25 mouse cellular contexts compared by ENCODE assay signal in genomic region chr6:145957427-145957965, GRCm38 (mm10). TPM values are rescaled to one million over a fixed set of nuclear protein-coding genes. Genes with fewer than 3 reads are reported as not detected.
DNase-seq lines count a peak whose midpoint lies in the region; ATAC-seq and TF ChIP-seq lines count a peak whose summit lies in the region.
"Had no signal": no experiment of that assay in that cellular context is flagged by ENCODE, and none has a peak within 500 bp of the region (broad histone marks: within the 10 kb centered on the region; RNA-seq: fewer than 3 reads in every experiment).

No protein-coding gene starts in this region.

- 68% methylated on average over 6 of the region's 6 CpGs for WGBS in heart, adult 2 months
- WGBS in hindbrain, embryonic 10.5 days: 68% methylated on average over 6 of the region's 6 CpGs
- WGBS in hindbrain, embryonic 12.5 days: 75% methylated on average over 6 of the region's 6 CpGs
- whole genome bisulfite sequencing in embryonic facial prominence, embryonic 14.5 days: 67% methylated on average over 6 of the region's 6 CpGs
- WGBS in limb, embryonic 11.5 days: 64% methylated on average over 6 of the region's 6 CpGs
- WGBS in kidney, embryonic 16.5 days: 79% methylated on average over 6 of the region's 6 CpGs

- no peak for TF ChIP-seq CTCF in heart, adult 2 months (IDR thresholded peaks at IDR 0.05)

- H3K36me3 ChIP-seq in heart, adult 2 months (ENCODE audit: control insufficient read depth, insufficient read depth, low read length): no peaks in the 10 kb centered on the region; the same call in 1 of the 2 replicates
- H3K36me3 ChIP-seq in hindbrain, embryonic 10.5 days: no peaks in the 10 kb centered on the region
- H3K36me3 ChIP-seq in hindbrain, embryonic 12.5 days: no peaks in the 10 kb centered on the region
- H3K36me3 ChIP-seq in embryonic facial prominence, embryonic 14.5 days (ENCODE audit: control insufficient read depth, insufficient read depth, low read length): no peaks in the 10 kb centered on the region; the same call in 1 of the 2 replicates
- H3K36me3 ChIP-seq in limb, embryonic 11.5 days (ENCODE audit: control insufficient read depth, insufficient read depth, low read length): no peaks in the 10 kb centered on the region
- no peaks in the 10 kb centered on the region for H3K36me3 ChIP-seq in kidney, embryonic 16.5 days (ENCODE audit: insufficient read depth, low read length)
- H3K36me3 ChIP-seq: hindbrain, embryonic 13.5 days; liver, embryonic 13.5 days; midbrain, embryonic 15.5 days had no signal

- DNase-seq in heart, adult 2 months: peak in 1 of 2 experiments; percentile 43
- DNase-seq in heart, postnatal 25 days (ENCODE audit: low spot score): no peak
- DNase-seq in hindbrain, embryonic 10.5 days (ENCODE audit: low spot score): no peak
- no peak for DNase-seq in embryonic facial prominence, embryonic 14.5 days (ENCODE audit: low spot score)
- DNase-seq in limb, embryonic 11.5 days (ENCODE audit: low spot score): no peak
- no peak for DNase-seq in adipocyte (ENCODE audit: low spot score)
- DNase-seq: adrenal gland, postnatal 25 days; cerebellum, adult 9-11 months; forebrain, postnatal 0 days; kidney, adult 18-20 months; kidney, postnatal 14 days; left cerebral cortex, postnatal 4 days; liver, embryonic 13.5 days; lung, adult 2 months; right cerebral cortex, adult 18-20 months; thymus, adult 2 months; thymus, postnatal 4 days had no signal

- peak overlapping the region; percentile 77 for H3K27ac ChIP-seq in heart, adult 2 months
- 0 out of 2 replicates have a peak overlapping the region, but pooled peaks have one; percentile 45 for H3K27ac ChIP-seq in hindbrain, embryonic 10.5 days
- H3K27ac ChIP-seq in hindbrain, embryonic 12.5 days: no peak overlapping the region
- no peak overlapping the region for H3K27ac ChIP-seq in embryonic facial prominence, embryonic 14.5 days (replicated peaks; ENCODE audit: low read depth, low read length)
- H3K27ac ChIP-seq in limb, embryonic 11.5 days (replicated peaks; ENCODE audit: low read depth, low read length): no peak overlapping the region
- no peak overlapping the region for H3K27ac ChIP-seq in kidney, embryonic 16.5 days (ENCODE audit: low read length)
- H3K27ac ChIP-seq: hindbrain, embryonic 13.5 days; liver, embryonic 13.5 days; midbrain, embryonic 15.5 days; stomach, postnatal 0 days had no signal

- H3K79me2 ChIP-seq in heart, adult 2 months (replicated peaks; ENCODE audit: control insufficient read depth, insufficient read depth, low read length): no peaks in the 10 kb centered on the region

- no peaks in the 10 kb centered on the region for H3K27me3 ChIP-seq in heart, adult 2 months (ENCODE audit: control insufficient read depth, insufficient read depth, low read length)
- no peaks in the 10 kb centered on the region for H3K27me3 ChIP-seq in hindbrain, embryonic 10.5 days (ENCODE audit: insufficient read depth, poor library complexity, severe bottlenecking)
- H3K27me3 ChIP-seq in hindbrain, embryonic 12.5 days: no peaks in the 10 kb centered on the region; the same call in 1 of the 2 replicates
- no peaks in the 10 kb centered on the region for H3K27me3 ChIP-seq in embryonic facial prominence, embryonic 14.5 days (replicated peaks; ENCODE audit: control insufficient read depth, insufficient read depth, low read length)
- no peaks in the 10 kb centered on the region for H3K27me3 ChIP-seq in limb, embryonic 11.5 days (ENCODE audit: control insufficient read depth, insufficient read depth, low read length)
- no peaks in the 10 kb centered on the region for H3K27me3 ChIP-seq in kidney, embryonic 16.5 days (ENCODE audit: insufficient read depth, low read length)
- H3K27me3 ChIP-seq: hindbrain, embryonic 13.5 days; liver, embryonic 13.5 days; midbrain, embryonic 15.5 days had no signal

- intact Hi-C loops in heart, adult 2 months (cut with DNase I): no loop called here
- intact Hi-C loops in heart, postnatal 25 days (cut with DNase I): no loop called here

- 0 out of 2 replicates have a peak, but pooled peaks have one; percentile 34 for TF ChIP-seq EP300 in heart, adult 2 months (IDR thresholded peaks at IDR 0.05; ENCODE audit: insufficient read depth, low read depth, low read length)

- no peak overlapping the region for H3K4me2 ChIP-seq in hindbrain, embryonic 12.5 days (replicated peaks)
- no peak overlapping the region for H3K4me2 ChIP-seq in embryonic facial prominence, embryonic 14.5 days (ENCODE audit: low read depth, low read length)
- no peak overlapping the region for H3K4me2 ChIP-seq in limb, embryonic 11.5 days (ENCODE audit: low read depth, severe bottlenecking)
- H3K4me2 ChIP-seq in kidney, embryonic 16.5 days (replicated peaks; ENCODE audit: low read depth, low read length): no peak overlapping the region
- H3K4me2 ChIP-seq: hindbrain, embryonic 13.5 days; liver, embryonic 13.5 days; midbrain, embryonic 15.5 days had no signal

- peak overlapping the region; percentile 34 for H3K9ac ChIP-seq in heart, adult 2 months (ENCODE audit: low read depth, low read length)
- no peak overlapping the region for H3K9ac ChIP-seq in hindbrain, embryonic 12.5 days
- no peak overlapping the region for H3K9ac ChIP-seq in embryonic facial prominence, embryonic 14.5 days (ENCODE audit: low read depth, low read length)
- no peak overlapping the region for H3K9ac ChIP-seq in limb, embryonic 11.5 days (ENCODE audit: low read length)
- H3K9ac ChIP-seq in kidney, embryonic 16.5 days (replicated peaks; ENCODE audit: low read length): no peak overlapping the region
- H3K9ac ChIP-seq: forebrain, postnatal 0 days; hindbrain, embryonic 13.5 days; liver, embryonic 13.5 days; midbrain, embryonic 15.5 days had no signal

- peaks cover 12% of the 10 kb centered on the region for H3K4me1 ChIP-seq in heart, adult 2 months (ENCODE audit: control insufficient read depth, insufficient read depth, low read length)
- peaks cover 20% of the 10 kb centered on the region for H3K4me1 ChIP-seq in hindbrain, embryonic 10.5 days (replicated peaks)
- peaks cover 13% of the 10 kb centered on the region for H3K4me1 ChIP-seq in hindbrain, embryonic 12.5 days
- H3K4me1 ChIP-seq in embryonic facial prominence, embryonic 14.5 days (ENCODE audit: control insufficient read depth, insufficient read depth, low read length): peaks cover 16% of the 10 kb centered on the region
- peaks cover 17% of the 10 kb centered on the region for H3K4me1 ChIP-seq in limb, embryonic 11.5 days (ENCODE audit: control insufficient read depth, insufficient read depth, low read length)
- H3K4me1 ChIP-seq in kidney, embryonic 16.5 days (ENCODE audit: insufficient read depth, low read length): peaks cover 7% of the 10 kb centered on the region; the same call in 1 of the 2 replicates
- H3K4me1 ChIP-seq: liver, embryonic 13.5 days; midbrain, embryonic 15.5 days had no signal

- no peaks in the 10 kb centered on the region for H3K9me3 ChIP-seq in hindbrain, embryonic 10.5 days
- no peaks in the 10 kb centered on the region for H3K9me3 ChIP-seq in hindbrain, embryonic 12.5 days (replicated peaks)
- H3K9me3 ChIP-seq in embryonic facial prominence, embryonic 14.5 days (ENCODE audit: control insufficient read depth, low read length): no peaks in the 10 kb centered on the region
- H3K9me3 ChIP-seq in limb, embryonic 11.5 days (ENCODE audit: control insufficient read depth, low read length): no peaks in the 10 kb centered on the region
- H3K9me3 ChIP-seq in kidney, embryonic 16.5 days (ENCODE audit: low read length): no peaks in the 10 kb centered on the region
- H3K9me3 ChIP-seq: hindbrain, embryonic 13.5 days; liver, embryonic 13.5 days; midbrain, embryonic 15.5 days had no signal

- TF ChIP-seq POLR2A in heart, adult 2 months (IDR thresholded peaks at IDR 0.05; ENCODE audit: insufficient read depth, low read depth, low read length): no peak

- H3K4me3 ChIP-seq in heart, adult 2 months: no peak overlapping the region
- no peak overlapping the region for H3K4me3 ChIP-seq in hindbrain, embryonic 10.5 days
- no peak overlapping the region for H3K4me3 ChIP-seq in hindbrain, embryonic 12.5 days
- H3K4me3 ChIP-seq in embryonic facial prominence, embryonic 14.5 days (ENCODE audit: low read depth, low read length): no peak overlapping the region
- H3K4me3 ChIP-seq in limb, embryonic 11.5 days (ENCODE audit: low read depth, low read length): no peak overlapping the region
- H3K4me3 ChIP-seq in kidney, embryonic 16.5 days (ENCODE audit: low read length): no peak overlapping the region
- H3K4me3 ChIP-seq: hindbrain, embryonic 13.5 days; liver, embryonic 13.5 days; megakaryocyte, embryonic 14.5 days; midbrain, embryonic 15.5 days had no signal

- no peak for ATAC-seq in hindbrain, embryonic 12.5 days (ENCODE audit: low FRiP score)
- 0 out of 2 replicates have a peak, but pooled peaks have one; percentile 7 for ATAC-seq in embryonic facial prominence, embryonic 14.5 days (ENCODE audit: low read depth)
- ATAC-seq in limb, embryonic 11.5 days (ENCODE audit: insufficient number of reproducible peaks, low FRiP score, low TSS enrichment, low read depth): peak; percentile 19; the same call in 1 of the 2 replicates
- ATAC-seq in kidney, embryonic 16.5 days (ENCODE audit: low FRiP score, low TSS enrichment): no peak
- ATAC-seq: forebrain, postnatal 0 days; inflammation-experienced regulatory T-cells, adult 6 months; midbrain, embryonic 15.5 days had no signal

RNA-seq across cellular contexts. Expression of gene Sspn, which starts 26.1 kb away (rescaled TPM):
- 100 to 1,000 TPM; 104 to 114 TPM for total RNA-seq in heart, adult 2 months (2021)
- 62.1 and 102 TPM in 2 replicates for polyA plus RNA-seq in heart, adult 2 months (2012; rRNA removed)
- total RNA-seq in heart, postnatal 25 days (2021): 100 to 1,000 TPM; 136 to 145 TPM
- polyA plus RNA-seq in hindbrain, embryonic 10.5 days (2016; fragmentation: Nextera tagmentation; extraction: Ambion mirVana): 1.6 and 1.8 TPM in 2 replicates
- 6.2 and 7.8 TPM in 2 replicates for polyA plus RNA-seq in hindbrain, embryonic 12.5 days (2016; fragmentation: Nextera tagmentation; extraction: Ambion mirVana)
- polyA plus RNA-seq in embryonic facial prominence, embryonic 14.5 days (2014; fragmentation: Nextera tagmentation; extraction: Ambion mirVana): 17.7 and 19.1 TPM in 2 replicates
- 4.7 and 4.8 TPM in 2 replicates for polyA plus RNA-seq in limb, embryonic 11.5 days (2014; fragmentation: Nextera tagmentation; extraction: Ambion mirVana)
- polyA plus RNA-seq in kidney, embryonic 16.5 days (2015; fragmentation: Nextera tagmentation; extraction: Ambion mirVana): 11.7 and 12.3 TPM in 2 replicates
- total RNA-seq: common myeloid progenitor, adult 5-6 weeks had no signal

Comparison
In these comparisons a context has a peak if more than half of its experiments do, and no peak if none do; other contexts are left out.
1. H3K27ac ChIP-seq: peak in heart, adult 2 months (single experiment) and hindbrain, embryonic 10.5 days (single experiment); none in hindbrain, embryonic 12.5 days (single experiment), embryonic facial prominence, embryonic 14.5 days (single experiment), limb, embryonic 11.5 days (single experiment) and kidney, embryonic 16.5 days (single experiment).
2. ATAC-seq: peak in embryonic facial prominence, embryonic 14.5 days (single experiment) and limb, embryonic 11.5 days (single experiment); none in hindbrain, embryonic 12.5 days (single experiment) and kidney, embryonic 16.5 days (single experiment).